Mouse (Mus musculus) erythroblast, embryonic 14.5 days (primary cell): ENCODE measurements around the gene 5830411N06Rik. TPM values are rescaled to one million over a fixed set of nuclear protein-coding genes. Genes with fewer than 3 reads are reported as not detected.

Experiments used
- H3K27me3 ChIP-seq: 2 replicates; pipeline ENCODE4 v1.6.1; 2012; ENCODE audit warnings: inconsistent platforms; ENCODE audit not compliant: control insufficient read depth
- H3K36me3 ChIP-seq: 2 replicates; pipeline ENCODE4 v1.6.1; 2012; ENCODE audit warnings: mild to moderate bottlenecking, inconsistent platforms; ENCODE audit not compliant: control insufficient read depth
- H3K4me1 ChIP-seq: 2 replicates; pipeline ENCODE4 v1.6.1; 2012; ENCODE audit warnings: inconsistent platforms; ENCODE audit not compliant: control insufficient read depth
- H3K4me3 ChIP-seq: replicated peaks from 2 replicates; pipeline ENCODE3; 2012; ENCODE audit warnings: moderate library complexity, mild to moderate bottlenecking, inconsistent platforms
- H3K9me3 ChIP-seq: 2 replicates; pipeline ENCODE4 v1.6.1; 2012; ENCODE audit warnings: low read length, inconsistent platforms, mixed read lengths; ENCODE audit not compliant: control insufficient read depth
- GATA1 ChIP-seq: IDR thresholded peaks from 2 replicates; pipeline ENCODE4 v1.6.1; 2012; ENCODE audit warnings: low read length, inconsistent platforms, mixed read lengths
- TAL1 ChIP-seq: IDR thresholded peaks from 3 replicates; pipeline ENCODE4 v1.6.1; 2012; ENCODE audit warnings: low read length, inconsistent platforms, mixed read lengths
- polyA plus RNA-seq: library from polyadenylated mRNA; stranded (reverse); fragments of >175 nt; gene quantifications from 2 replicates; pipeline ENCODE4 v1.2.3, GENCODE M21; 2012

5830411N06Rik gene
- polyA plus RNA-seq, 1 experiment, result not detected

GRCm38 (mm10) chr7:140224209-140224608 is 22.9 kb upstream of the 5830411N06Rik start:
- H3K4me3 ChIP-seq, result no peak overlapping the region
- peaks cover 2% of the 10 kb centered on the region; the same call in 1 of the 2 replicates for H3K9me3 ChIP-seq
- no peaks in the 10 kb centered on the region for H3K36me3 ChIP-seq
- no peaks in the 10 kb centered on the region for H3K27me3 ChIP-seq
- TF ChIP-seq TAL1 (no peak), GATA1 (no peak)
- H3K4me1 ChIP-seq, result no peaks in the 10 kb centered on the region

- Histone ChIP-seq H3K27me3 (no peaks in the 10 kb centered on the region), H3K4me3 (no peak overlapping the region), H3K9me3 (peaks cover 2% of the 10 kb centered on the region; the same call in 1 of the 2 replicates), H3K4me1 (no peaks in the 10 kb centered on the region), H3K36me3 (no peaks in the 10 kb centered on the region)
- TF ChIP-seq GATA1 (no peak), TAL1 (no peak)
Measured at GRCm38 (mm10) chr7:140228476-140228875, 18.6 kb upstream of the 5830411N06Rik start.

GRCm38 (mm10) chr7:140231026-140231425 is 16.1 kb upstream of the 5830411N06Rik start:
- peaks cover 16% of the 10 kb centered on the region for H3K9me3 ChIP-seq
- H3K36me3 ChIP-seq, result no peaks in the 10 kb centered on the region
- H3K4me3 ChIP-seq, result no peak overlapping the region
- no peaks in the 10 kb centered on the region for H3K27me3 ChIP-seq
- no peaks in the 10 kb centered on the region for H3K4me1 ChIP-seq
- no peak for TF ChIP-seq TAL1
- no peak for TF ChIP-seq GATA1

GRCm38 (mm10) chr7:140233696-140234095 is 13.4 kb upstream of the 5830411N06Rik start:
- TF ChIP-seq TAL1, result no peak
- no peak for TF ChIP-seq GATA1

GRCm38 (mm10) chr7:140253780-140254299 is 6.8 kb downstream of the 5830411N06Rik start:
- H3K36me3 ChIP-seq, result no peaks in the 10 kb centered on the region
- no peak overlapping the region for H3K4me3 ChIP-seq
- TF ChIP-seq GATA1 (no peak), TAL1 (no peak)
- no peaks in the 10 kb centered on the region for H3K9me3 ChIP-seq
- H3K27me3 ChIP-seq, result no peaks in the 10 kb centered on the region
- H3K4me1 ChIP-seq, result no peaks in the 10 kb centered on the region

More at GRCm38 (mm10) chr7:140233696-140234095, 13.4 kb upstream of the 5830411N06Rik start:
- H3K4me3 ChIP-seq, result no peak overlapping the region
- no peaks in the 10 kb centered on the region for H3K4me1 ChIP-seq
- no peaks in the 10 kb centered on the region for H3K27me3 ChIP-seq
- no peaks in the 10 kb centered on the region for H3K36me3 ChIP-seq
- peaks cover 14% of the 10 kb centered on the region for H3K9me3 ChIP-seq

- Histone ChIP-seq H3K4me1 (no peaks in the 10 kb centered on the region), H3K4me3 (no peak overlapping the region), H3K36me3 (no peaks in the 10 kb centered on the region), H3K27me3 (no peaks in the 10 kb centered on the region), H3K9me3 (peaks cover 29% of the 10 kb centered on the region)
- TF ChIP-seq GATA1 (no peak), TAL1 (no peak)
Measured at GRCm38 (mm10) chr7:140295746-140296145, 48.7 kb downstream of the 5830411N06Rik start.

- no peaks in the 10 kb centered on the region for H3K27me3 ChIP-seq
- H3K4me3 ChIP-seq, result no peak overlapping the region
- no peaks in the 10 kb centered on the region for H3K4me1 ChIP-seq
- peaks cover 29% of the 10 kb centered on the region for H3K9me3 ChIP-seq
- no peaks in the 10 kb centered on the region for H3K36me3 ChIP-seq
- TF ChIP-seq TAL1, result no peak
- no peak for TF ChIP-seq GATA1
Measured at GRCm38 (mm10) chr7:140296876-140297275, 49.8 kb downstream of the 5830411N06Rik start.

- TF ChIP-seq GATA1 (no peak), TAL1 (no peak)
- Histone ChIP-seq H3K9me3 (peaks cover 26% of the 10 kb centered on the region), H3K4me3 (no peak overlapping the region), H3K36me3 (no peaks in the 10 kb centered on the region), H3K4me1 (no peaks in the 10 kb centered on the region), H3K27me3 (no peaks in the 10 kb centered on the region)
Measured at GRCm38 (mm10) chr7:140299416-140299815, 52.3 kb downstream of the 5830411N06Rik start.

- no peak for TF ChIP-seq TAL1
- TF ChIP-seq GATA1, result no peak
- H3K27me3 ChIP-seq, result no peaks in the 10 kb centered on the region
- H3K9me3 ChIP-seq, result peaks cover 2% of the 10 kb centered on the region; the same call in 1 of the 2 replicates
- H3K4me1 ChIP-seq, result no peaks in the 10 kb centered on the region
- no peak overlapping the region for H3K4me3 ChIP-seq
- no peaks in the 10 kb centered on the region for H3K36me3 ChIP-seq
Measured at GRCm38 (mm10) chr7:140319861-140320385, 72.8 kb downstream of the 5830411N06Rik start.
